Mouse (Mus musculus): ENCODE results near the gene Slc16a1.

The Slc16a1 gene

DNA sequence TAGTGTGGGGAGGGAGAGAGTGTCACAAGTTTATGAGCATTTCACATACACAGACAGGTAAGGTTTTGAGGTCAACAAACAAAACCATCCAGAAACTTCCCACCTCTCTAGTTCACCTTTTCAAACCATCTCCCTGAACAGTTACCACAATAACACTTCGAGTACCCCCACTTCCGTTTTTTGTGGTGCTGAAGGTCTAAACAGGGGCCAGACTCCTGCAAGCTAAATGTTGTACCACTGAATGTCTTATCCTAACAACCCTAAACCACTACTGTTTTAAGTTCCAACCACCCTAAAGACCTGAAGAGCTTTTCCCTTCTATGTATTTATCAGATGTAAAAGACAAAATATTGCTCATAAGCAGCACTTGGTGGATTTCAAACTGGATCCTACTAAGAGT is 2.0 kb upstream of the Slc16a1 start:
- POLR2A ChIA-PET, result interaction anchor here in 3 of 4 experiments (0.7 to 12.9 kb wide), 6 partner anchors 15 to 196 kb away, joined by 3 to 229 read pairs (median 4); partner anchors contain the start of gene Lrig2 (in 1 of the 3)

GRCm38 (mm10) chr3:104637427-104638402 is 753 bp upstream of the Slc16a1 start:
- ChIA-PET CTCF (interaction anchor here in 2 of 4 experiments (0.5 to 1.8 kb wide), 6 partner anchors 38 to 139 kb away, joined by 3 to 9 read pairs (median 4); partner anchors contain the start of gene Lrig2 (in 1 of the 2)), POLR2A (interaction anchor here (0.5 to 12.9 kb wide), 83 partner anchors 8 to 1545 kb away, joined by 3 to 229 read pairs (median 5); partner anchors contain the start of genes Lrig2 (in 3 of the 4), Capza1 (in 2 of the 4), Ap4b1 (in 1 of the 4) and Dclre1b (in 1 of the 4))

More for the DNA sequence above, 2.0 kb upstream of the Slc16a1 start:
- CTCF ChIA-PET, result no interaction called here

DNA sequence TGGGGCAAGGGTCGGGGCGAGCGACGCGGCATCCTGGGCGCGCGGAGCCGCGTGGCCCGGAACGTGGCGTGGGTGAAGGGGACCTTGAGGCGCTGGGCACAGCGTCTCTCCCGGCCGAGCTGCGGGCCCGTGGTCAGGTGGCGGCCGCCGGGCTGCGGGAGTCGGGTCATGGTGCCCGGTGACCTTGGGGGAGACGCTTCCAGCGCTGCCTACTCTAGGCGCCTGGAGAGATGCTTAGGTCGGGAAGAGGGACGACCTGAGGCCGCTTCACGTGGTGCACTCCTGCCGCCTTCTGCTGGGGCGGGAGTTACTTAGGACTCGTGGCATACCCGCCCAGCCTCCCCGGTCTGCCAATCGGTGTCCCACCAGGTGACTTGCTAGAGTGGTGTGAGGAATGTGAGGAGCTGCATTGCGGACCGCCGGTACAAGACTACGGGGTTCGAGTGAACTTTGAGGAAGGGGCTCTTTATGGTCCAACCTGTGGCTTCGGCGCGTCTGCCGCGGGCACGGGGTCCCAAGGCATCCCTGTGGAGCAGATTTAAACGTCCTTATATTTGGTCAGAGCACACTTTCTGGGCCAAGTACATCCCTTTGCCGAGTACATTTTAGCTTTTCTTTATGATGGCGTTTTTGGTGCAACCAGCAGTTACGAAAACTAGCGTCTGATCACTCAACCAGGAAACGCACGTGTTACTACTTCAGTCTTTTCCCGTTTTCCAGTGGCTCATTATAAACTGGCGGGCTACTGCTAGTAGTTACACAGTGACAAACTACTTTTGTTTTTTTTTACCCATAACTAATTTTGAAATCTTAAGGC is 672 bp downstream of the Slc16a1 start:
- ChIA-PET CTCF (interaction anchor here in 2 of 4 experiments (0.8 to 1.8 kb wide), 4 partner anchors 36 to 127 kb away, joined by 3 to 5 read pairs (median 4); partner anchors contain the start of gene Lrig2 (in 1 of the 2)), POLR2A (interaction anchor here (0.6 to 12.9 kb wide), 111 partner anchors 7 to 1066 kb away, joined by 3 to 229 read pairs (median 4); partner anchors contain the start of genes Lrig2 (in 3 of the 4), Capza1 (in 2 of the 4), Phtf1 (in 2 of the 4) and Ap4b1 (in 1 of the 4))

DNA sequence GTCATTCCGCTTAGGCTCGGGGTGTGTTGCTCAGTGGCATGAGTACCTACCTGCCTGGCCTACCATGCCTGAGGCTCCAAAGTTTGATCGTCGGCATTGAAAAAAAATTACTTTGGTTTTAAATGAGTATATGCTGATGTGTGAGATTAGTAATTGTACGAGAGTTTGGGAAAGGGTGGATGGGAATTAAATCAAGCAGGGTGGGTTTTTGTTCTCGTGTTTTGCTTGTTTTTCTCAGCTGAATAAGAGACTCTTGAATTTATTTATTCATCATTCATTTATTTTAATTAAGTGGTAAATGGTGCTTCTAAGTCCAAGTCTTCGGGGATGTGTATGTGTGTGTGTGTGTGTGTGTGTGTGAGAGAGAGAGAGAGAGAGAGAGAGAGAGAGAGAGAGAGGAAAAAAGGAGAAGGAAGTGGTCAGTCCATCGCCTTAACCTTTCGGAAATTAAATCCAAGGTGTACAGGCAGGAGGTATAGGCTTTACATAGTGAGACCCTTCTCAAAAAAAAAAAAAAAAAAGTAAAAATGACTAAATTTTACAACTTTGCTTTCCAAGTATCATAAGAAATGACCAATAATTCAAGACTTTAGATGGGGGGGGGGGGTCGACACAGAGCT is 1.4 kb downstream of the Slc16a1 start:
- CTCF ChIA-PET, result interaction anchor here in 2 of 4 experiments (0.8 to 1.8 kb wide), 3 partner anchors 36 to 129 kb away, joined by 5 to 7 read pairs (median 5); partner anchors contain the start of gene Lrig2 (in 1 of the 2)
- POLR2A ChIA-PET, result interaction anchor here (0.6 to 12.9 kb wide), 84 partner anchors 8 to 1065 kb away, joined by 3 to 229 read pairs (median 5); partner anchors contain the start of genes Lrig2 (in 3 of the 4), Phtf1 (in 2 of the 4), Ap4b1 (in 1 of the 4) and Capza1 (in 1 of the 4)

DNA sequence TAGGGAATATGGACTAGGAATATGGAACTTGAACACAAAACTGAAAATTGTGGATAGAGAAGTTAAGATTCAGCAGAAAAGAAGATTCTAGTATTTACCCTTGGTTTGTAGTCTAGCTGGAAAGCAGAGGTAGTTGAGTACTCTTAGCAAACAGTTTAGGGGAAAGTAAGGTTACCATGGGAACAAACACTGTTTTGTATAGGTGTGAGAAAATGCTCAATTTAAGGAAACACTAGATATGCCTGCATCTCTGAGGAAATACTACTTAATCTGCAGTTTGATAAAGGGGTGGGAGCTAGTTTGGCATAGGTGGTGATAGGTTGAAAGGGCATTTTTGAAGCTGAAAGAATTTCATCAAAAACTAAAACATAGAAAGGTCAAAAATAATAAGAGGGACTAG is 2.4 kb downstream of the Slc16a1 start:
- ChIA-PET POLR2A (interaction anchor here in 2 of 4 experiments (0.6 to 12.9 kb wide), 19 partner anchors 11 to 727 kb away, joined by 3 to 229 read pairs (median 5); partner anchors contain the start of genes Lrig2 (in 1 of the 2) and Magi3 (in 1 of the 2)), CTCF (interaction anchor here in 3 of 4 experiments (0.8 to 1.2 kb wide), 3 partner anchors 34 to 130 kb away, joined by 3 to 7 read pairs (median 3); partner anchors contain the start of gene Lrig2 (in 1 of the 3))

DNA sequence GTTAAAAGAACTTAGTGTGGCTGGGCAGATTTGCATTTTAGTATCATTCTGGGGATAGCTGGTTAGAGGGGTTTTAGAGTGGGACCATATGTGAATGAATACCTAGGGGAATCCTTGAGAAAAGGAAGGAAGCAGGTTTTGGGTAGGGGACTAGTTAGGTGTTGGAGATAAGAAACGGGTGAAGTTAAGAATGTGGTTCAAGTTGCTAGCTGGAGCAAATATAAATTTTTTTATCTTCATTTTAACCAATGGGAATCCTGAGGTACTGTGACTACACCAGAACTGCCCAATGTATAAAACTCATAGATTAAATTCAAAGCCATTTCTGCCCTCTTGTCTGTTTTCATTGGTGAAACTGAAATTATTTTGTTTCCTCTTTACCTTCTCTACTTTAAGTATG is 2.8 kb downstream of the Slc16a1 start:
- ChIA-PET POLR2A (interaction anchor here in 2 of 4 experiments (0.7 to 12.9 kb wide), 15 partner anchors 11 to 422 kb away, joined by 3 to 229 read pairs (median 5); partner anchors contain the start of genes Lrig2 (in 1 of the 2) and Magi3 (in 1 of the 2)), CTCF (interaction anchor here in 3 of 4 experiments (0.8 to 4.3 kb wide), 3 partner anchors 33 to 35 kb away, joined by 3 to 28 read pairs (median 3); no protein-coding TSS in a partner anchor)

- CTCF ChIA-PET, result interaction anchor here (0.7 to 4.3 kb wide), 8 partner anchors 31 to 131 kb away, joined by 3 to 28 read pairs (median 6); partner anchors contain the start of gene Lrig2 (in 1 of the 4)
- POLR2A ChIA-PET, result interaction anchor here in 2 of 4 experiments (0.5 to 12.9 kb wide), 15 partner anchors 8 to 423 kb away, joined by 3 to 229 read pairs (median 4); partner anchors contain the start of genes Lrig2 (in 1 of the 2) and Magi3 (in 1 of the 2)
Observed at GRCm38 (mm10) chr3:104643113-104643512, 4.6 kb downstream of the Slc16a1 start.

GRCm38 (mm10) chr3:104643810-104644270 is 5.4 kb downstream of the Slc16a1 start:
- ChIA-PET POLR2A (interaction anchor here in 3 of 4 experiments (0.5 to 12.9 kb wide), 19 partner anchors 8 to 423 kb away, joined by 3 to 229 read pairs (median 4); partner anchors contain the start of genes Lrig2 (in 2 of the 3) and Magi3 (in 1 of the 3)), CTCF (interaction anchor here (0.5 to 4.3 kb wide), 9 partner anchors 30 to 132 kb away, joined by 3 to 28 read pairs (median 5); partner anchors contain the start of gene Lrig2 (in 1 of the 4))

DNA sequence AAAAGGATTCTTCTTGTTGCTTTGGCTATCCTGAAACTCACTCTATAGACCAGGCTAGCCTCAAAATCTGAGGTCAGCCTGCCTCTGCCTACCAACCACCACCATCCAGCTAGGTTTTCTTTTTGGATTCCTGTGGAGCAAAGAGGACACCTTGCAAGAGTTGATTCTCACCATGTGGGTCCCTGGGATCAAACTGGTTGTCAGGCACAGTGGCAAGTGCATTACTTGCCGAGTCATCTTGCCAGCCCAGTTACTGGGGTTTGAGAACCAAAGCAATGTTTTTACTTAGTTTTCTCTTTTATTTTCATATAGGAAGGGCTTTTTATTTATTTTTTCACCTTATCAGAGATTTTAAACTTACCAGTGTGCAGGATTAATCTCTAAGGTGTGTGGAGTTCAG is 5.9 kb downstream of the Slc16a1 start:
- ChIA-PET CTCF (interaction anchor here (0.5 to 4.3 kb wide), 9 partner anchors 30 to 133 kb away, joined by 3 to 28 read pairs (median 7); partner anchors contain the start of gene Lrig2 (in 1 of the 4)), POLR2A (interaction anchor here (0.5 to 12.9 kb wide), 20 partner anchors 7 to 424 kb away, joined by 3 to 229 read pairs (median 4); partner anchors contain the start of genes Lrig2 (in 2 of the 4) and Magi3 (in 1 of the 4))

GRCm38 (mm10) chr3:104654219-104654618 is 15.8 kb downstream of the Slc16a1 start:
- ChIA-PET CTCF (no interaction called here), POLR2A (interaction anchor here in 2 of 4 experiments (0.8 to 5.8 kb wide), 7 partner anchors 11 to 29 kb away, joined by 3 to 79 read pairs (median 19); partner anchors contain the start of gene Slc16a1 (in 2 of the 2))

DNA sequence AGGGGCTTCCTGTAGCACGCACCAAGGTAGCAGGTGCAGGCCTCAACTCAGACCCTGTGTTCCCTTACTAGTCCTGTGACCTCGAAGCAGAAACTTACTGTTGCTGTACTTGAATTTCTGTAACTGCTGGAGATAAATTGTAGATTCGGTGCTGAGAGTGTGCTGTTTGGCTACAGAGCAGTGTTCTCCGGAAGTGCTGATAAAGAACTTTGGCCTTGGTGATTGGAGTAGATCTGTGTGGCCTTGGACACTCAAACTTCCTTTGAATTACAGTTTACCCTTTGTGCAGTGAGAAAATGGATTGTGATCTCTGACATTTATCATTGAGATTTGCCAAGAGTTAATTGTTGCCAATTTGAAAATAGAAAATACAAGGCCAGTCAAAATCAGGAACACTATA is 16.5 kb downstream of the Slc16a1 start:
- ChIA-PET POLR2A (interaction anchor here in 2 of 4 experiments (1.3 to 15.9 kb wide), 4 partner anchors 12 to 20 kb away, joined by 4 to 229 read pairs (median 15); partner anchors contain the start of gene Slc16a1 (in 2 of the 2)), CTCF (no interaction called here)

DNA sequence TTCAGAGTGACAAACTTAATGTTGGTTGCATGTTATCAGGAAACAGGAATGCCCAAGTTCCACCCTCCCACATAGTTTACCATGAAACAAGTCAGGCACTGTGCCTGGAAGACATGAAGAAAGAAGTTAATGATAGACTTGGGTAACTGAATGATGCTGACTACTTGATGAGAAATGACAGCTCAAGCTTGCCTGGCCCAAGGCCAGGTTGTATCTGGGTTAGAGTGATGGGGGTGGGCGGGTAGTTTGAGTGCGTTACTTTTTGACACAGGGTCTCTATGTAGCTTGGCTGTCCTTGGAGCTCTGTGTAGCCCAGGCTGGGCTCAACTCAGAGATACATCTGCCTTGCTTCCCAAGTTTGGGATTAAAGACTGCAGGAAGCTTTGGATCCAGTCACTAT is 20.2 kb downstream of the Slc16a1 start:
- CTCF ChIA-PET, result interaction anchor here in 2 of 4 experiments (0.9 to 1.2 kb wide), 2 partner anchors 17 kb away, joined by 3 read pairs; no protein-coding TSS in a partner anchor

GRCm38 (mm10) chr3:104659758-104660157 is 21.3 kb downstream of the Slc16a1 start:
- ChIA-PET CTCF (interaction anchor here in 1 of 4 experiments (1.5 kb wide), 1 partner anchor 16 kb away, joined by 3 read pairs; no protein-coding TSS in a partner anchor), POLR2A (interaction anchor here in 3 of 4 experiments (1.0 to 15.9 kb wide), 9 partner anchors 7 to 101 kb away, joined by 3 to 229 read pairs (median 10); partner anchors contain the start of gene Slc16a1 (in 3 of the 3))

More for the DNA sequence above, 20.2 kb downstream of the Slc16a1 start:
- POLR2A ChIA-PET, result interaction anchor here in 3 of 4 experiments (0.6 to 15.9 kb wide), 6 partner anchors 7 to 147 kb away, joined by 4 to 229 read pairs (median 21); partner anchors contain the start of genes Slc16a1 (in 2 of the 3) and Lrig2 (in 1 of the 3)

DNA sequence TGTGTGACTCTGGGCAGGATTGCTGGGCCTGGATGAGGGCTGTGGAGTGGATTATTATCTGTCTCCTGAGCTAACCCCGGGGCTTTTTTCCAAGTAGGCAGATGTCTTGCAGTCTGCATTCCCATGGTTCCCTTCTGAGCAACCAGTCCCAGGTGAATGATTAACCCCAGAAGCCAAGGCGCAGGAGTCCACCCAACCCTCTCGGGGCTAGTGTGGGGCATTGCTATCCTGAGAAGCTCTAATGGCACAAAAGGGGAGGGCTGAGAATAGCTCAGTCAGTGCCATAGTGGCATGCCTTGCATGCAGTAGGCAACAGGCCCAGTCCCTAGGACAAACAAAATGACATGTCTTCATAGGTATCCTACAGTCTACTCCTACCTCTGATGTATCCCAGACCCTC is 22.1 kb downstream of the Slc16a1 start:
- POLR2A ChIA-PET, result interaction anchor here in 3 of 4 experiments (0.6 to 15.9 kb wide), 11 partner anchors 8 to 118 kb away, joined by 3 to 229 read pairs (median 3); partner anchors contain the start of gene Slc16a1 (in 3 of the 3)
- CTCF ChIA-PET, result interaction anchor here in 3 of 4 experiments (0.5 to 1.5 kb wide), 3 partner anchors 11 to 27 kb away, joined by 3 to 4 read pairs (median 3); no protein-coding TSS in a partner anchor

- ChIA-PET CTCF (interaction anchor here in 1 of 4 experiments (1.1 kb wide), 1 partner anchor 12 kb away, joined by 4 read pairs; no protein-coding TSS in a partner anchor), POLR2A (interaction anchor here in 2 of 4 experiments (1.3 to 15.9 kb wide), 7 partner anchors 9 to 23 kb away, joined by 3 to 229 read pairs (median 21); partner anchors contain the start of gene Slc16a1 (in 2 of the 2))
Observed at GRCm38 (mm10) chr3:104662007-104662406, 23.5 kb downstream of the Slc16a1 start.

Data from embryonic stem cell, embryonic (primary cell).